Mouse (Mus musculus): ENCODE data around the gene Nfasc. TPM values are rescaled to one million over a fixed set of nuclear protein-coding genes. Genes with fewer than 3 reads are reported as not detected.

The Nfasc gene
- total RNA-seq, 2 experiments from 2014 or later = not detected

DNA sequence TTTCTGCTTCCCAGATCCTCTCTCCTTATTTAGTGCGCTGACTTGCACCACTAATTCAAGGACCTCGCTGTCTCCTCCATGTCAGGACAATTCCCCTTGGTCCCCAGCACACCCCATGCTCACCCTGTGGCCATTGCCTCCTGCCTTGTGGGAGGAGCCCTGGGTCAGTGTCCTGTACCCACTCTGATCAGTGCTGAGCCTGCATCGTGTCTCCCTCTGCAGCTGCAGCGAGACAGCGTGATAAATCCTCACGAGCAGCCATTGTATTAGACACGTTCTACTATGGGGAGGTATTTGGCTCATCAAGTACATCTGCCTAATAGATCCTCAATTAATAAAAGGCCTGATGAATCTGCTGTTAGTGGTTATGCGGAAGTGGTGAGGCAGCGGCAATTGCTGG lies 86.8 kb downstream of the Nfasc start:
- ATAC-seq (replicated peaks; ENCODE audit: low FRiP score, poor library complexity, severe bottlenecking) = no peak

DNA sequence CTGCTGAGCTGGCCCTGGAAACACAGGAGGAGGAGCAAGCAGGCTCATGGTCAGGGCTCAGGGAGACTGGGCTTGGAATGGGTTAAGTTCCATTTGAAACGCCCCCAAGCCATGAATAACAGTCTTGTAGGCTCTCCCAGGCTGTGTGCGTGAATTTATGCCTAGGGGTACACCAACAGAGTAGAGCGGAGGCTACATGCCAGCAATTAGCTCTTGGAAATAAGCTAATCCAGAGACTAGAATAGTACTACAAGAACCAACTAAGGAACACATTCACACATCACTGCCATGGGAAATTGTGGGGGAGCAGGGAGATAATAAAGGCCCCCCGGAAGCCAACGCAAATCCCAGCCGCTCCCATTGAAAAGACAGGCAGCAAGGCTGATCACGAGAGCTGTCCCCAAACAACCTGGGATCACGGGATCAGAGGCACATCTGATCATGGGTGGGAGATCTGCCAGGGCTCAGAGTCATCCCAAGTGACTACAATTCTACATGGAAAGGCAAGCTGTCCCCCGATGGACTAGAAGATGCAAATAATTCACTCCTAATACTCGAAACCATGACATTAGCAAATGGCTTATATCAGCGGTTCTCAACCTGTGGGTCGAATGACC lies 87.6 kb downstream of the Nfasc start:
- no peak for ATAC-seq (replicated peaks; ENCODE audit: low FRiP score, poor library complexity, severe bottlenecking)

DNA sequence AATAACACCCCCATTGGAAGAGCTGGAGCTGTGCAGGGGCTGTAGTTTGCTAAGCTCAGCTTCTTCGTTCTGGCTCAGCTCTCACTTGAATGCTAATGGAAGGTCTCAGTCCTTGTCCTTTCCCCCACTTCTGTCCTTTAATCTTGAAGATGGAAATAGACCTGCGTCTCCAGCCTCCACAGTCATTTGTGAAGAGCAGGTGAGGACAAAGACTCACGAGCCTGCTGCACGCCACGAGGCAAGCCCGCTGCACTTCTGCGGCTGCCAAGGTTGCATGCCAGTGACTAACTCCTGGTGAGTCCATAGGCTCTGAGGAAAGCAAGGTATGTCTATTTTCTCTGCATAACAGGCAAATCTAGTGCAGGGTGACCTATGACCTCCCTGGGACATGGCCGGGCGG lies 88.4 kb downstream of the Nfasc start:
- no peak for ATAC-seq (replicated peaks; ENCODE audit: low FRiP score, poor library complexity, severe bottlenecking)

DNA sequence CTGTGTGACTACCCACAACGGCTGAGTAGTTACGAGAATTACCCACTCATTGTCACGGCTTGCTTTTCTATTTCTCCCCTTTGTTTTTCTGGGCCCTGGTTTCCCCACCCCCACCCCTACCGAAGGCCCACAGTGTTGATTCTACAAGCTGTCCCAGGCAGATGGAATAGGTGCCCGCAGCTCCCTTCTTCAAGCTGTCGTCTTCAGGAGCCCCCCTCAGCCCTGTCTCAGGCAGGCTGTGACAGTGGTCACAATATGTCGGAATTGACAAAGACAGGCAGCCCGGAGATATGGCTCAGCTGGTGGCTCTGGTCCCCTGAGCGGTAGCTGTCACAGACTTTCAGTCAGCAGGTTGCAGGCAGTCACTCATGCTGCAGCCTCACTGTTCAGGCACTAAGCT lies 90.9 kb downstream of the Nfasc start:
- ATAC-seq (replicated peaks; ENCODE audit: low FRiP score, poor library complexity, severe bottlenecking) = no peak

DNA sequence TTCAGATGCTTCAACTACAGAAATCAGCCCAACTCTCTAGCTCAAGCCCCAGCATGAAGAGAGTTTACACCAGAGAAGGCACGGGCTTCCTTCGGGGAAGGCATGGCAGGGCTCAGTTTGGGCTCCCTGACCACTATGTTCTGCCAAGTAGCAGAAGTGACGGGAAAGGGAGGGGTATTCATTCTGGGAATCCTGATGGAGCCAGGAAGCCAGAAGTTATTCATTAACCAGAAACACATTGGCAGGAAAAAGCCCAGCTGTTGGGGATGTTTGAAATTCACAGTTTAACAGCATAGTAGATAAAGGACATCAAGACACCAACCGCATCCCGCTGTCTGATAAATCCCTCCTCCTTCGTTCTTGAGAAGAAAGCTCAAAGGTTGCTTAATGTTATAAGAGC lies 93.6 kb downstream of the Nfasc start:
- ATAC-seq (replicated peaks; ENCODE audit: low FRiP score, poor library complexity, severe bottlenecking) = no peak

DNA sequence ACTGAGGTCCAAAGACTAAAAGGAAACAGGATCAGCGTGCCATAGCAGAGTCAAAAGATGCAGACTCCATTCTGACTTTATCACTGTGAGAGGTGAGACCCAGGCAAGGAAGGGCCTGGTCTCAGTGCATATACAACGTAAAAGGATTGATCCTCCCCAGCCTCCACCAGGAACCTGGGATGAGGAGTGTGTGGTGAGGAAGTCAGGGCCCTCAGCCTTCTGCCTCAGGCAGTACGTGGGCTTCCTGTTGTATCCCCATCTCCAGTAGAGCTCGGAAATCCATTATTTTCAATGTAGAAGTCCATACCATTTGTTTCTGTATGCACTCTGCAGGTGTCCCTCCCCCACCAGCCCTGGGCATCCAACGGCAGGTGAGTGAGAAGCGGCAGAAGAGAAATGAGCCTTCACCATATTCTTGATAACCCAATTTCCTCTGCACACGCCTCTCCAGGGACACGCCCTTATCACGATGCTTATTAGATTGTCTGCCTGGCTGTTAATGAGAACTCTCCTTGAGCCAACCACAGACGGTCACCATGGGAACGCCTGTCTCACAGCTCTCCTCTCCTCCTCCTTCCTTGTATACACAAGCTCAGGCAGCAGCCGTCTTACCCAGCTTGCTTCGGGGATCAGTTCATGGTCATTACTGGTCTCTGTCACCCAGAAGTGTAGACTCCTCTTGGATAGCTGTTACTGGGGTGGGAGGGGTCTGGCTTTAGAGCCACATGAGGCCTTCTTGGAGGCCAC lies 100.4 kb downstream of the Nfasc start:
- ATAC-seq (replicated peaks; ENCODE audit: low FRiP score, poor library complexity, severe bottlenecking) = no peak

DNA sequence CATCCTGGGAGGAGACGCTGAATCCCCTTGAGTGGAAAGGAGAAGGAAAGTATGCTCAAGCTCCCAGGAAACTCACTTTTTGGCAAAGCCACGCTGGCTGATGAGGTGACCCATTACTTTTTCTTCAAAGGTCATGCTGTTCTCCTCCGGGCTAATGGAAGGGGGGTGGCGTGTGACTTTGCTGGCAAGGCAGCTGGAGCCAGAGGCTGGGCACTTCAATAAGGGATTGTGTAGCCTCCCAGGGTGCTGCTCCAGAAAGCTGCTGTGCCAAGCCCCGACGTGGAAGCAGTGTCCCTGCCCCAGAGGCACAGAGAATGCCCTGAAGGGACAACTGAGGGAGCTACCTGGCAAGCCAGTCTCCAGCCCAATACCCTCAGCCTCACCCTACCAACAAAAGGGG lies 101.3 kb downstream of the Nfasc start:
- ATAC-seq (replicated peaks; ENCODE audit: low FRiP score, poor library complexity, severe bottlenecking) = no peak

DNA sequence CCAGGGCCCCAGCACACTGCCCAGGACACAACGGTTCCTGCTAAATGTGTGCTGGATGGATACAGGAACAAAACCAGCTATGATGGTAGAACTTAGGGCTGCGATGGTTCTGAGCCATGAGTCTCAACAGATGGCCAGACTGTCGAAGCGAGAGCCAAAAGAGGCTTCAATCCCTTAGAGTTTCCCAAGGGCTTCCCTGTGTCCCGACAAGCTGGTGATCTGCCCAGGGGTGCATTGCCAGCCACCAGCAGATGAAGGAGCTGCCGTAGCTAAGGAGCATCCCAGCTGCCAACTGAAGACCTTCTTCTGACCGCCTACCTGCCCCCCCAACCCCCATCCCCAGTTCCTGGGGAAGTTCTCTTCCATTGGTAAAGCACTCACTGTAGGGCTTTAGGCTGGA lies 104.3 kb downstream of the Nfasc start:
- ATAC-seq (replicated peaks; ENCODE audit: low FRiP score, poor library complexity, severe bottlenecking) = no peak

DNA sequence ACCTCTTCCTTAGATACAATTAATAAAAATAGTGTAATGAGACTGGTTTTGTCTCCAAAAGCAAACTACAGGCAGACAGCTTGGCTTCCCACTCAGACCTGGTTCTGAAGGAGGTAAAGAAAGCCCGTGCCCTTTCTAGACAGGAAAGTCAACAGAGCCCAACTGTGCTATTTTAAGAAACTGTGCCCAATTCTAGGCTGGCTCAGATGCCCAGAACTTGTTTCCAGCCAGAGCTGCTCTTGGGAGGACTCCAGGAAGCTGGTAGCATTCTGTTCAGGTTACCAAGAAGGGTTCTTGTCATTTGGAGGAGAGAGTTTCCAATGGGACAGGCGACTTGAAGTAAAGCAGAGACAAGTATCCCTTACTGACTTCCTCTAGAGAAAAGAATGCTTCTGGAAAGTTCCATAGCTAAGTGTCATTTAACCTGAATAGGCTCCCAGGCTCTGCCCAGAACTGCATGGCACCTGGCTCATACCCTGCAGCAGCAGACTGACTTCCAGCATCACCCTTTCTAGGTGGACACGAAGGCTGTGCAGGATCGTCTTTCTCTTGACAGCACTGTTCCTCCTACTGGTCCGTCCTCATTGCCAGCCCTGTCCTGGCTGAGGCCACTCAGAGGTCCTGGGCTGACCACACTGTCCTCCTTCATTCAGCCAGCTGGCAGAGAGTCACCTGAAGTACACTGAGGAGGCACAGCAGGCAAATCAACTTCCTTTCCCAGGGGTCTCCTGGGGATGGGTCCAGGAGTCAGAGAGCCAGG lies 111.8 kb downstream of the Nfasc start:
- no peak for ATAC-seq (replicated peaks; ENCODE audit: low FRiP score, poor library complexity, severe bottlenecking)

DNA sequence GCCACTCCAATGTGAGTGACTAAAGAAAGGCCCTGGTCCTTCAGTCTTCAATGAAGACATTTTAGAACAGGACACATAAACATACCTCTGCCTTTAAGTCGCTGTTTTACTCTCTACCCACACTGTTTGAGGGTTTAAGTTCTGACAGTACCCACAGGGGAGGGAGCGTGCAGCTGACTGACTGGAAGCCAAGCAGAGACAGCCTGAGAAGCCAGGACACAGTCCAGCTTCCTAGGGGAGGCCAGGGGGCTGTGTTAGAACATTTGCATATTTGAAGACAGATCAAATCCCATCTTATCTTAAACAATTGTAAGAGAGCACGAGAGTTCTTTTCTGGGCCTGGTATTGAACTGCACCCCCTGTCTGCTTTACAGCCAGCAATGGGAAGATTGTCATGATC lies 113.0 kb downstream of the Nfasc start:
- ATAC-seq (replicated peaks; ENCODE audit: low FRiP score, poor library complexity, severe bottlenecking) = no peak

DNA sequence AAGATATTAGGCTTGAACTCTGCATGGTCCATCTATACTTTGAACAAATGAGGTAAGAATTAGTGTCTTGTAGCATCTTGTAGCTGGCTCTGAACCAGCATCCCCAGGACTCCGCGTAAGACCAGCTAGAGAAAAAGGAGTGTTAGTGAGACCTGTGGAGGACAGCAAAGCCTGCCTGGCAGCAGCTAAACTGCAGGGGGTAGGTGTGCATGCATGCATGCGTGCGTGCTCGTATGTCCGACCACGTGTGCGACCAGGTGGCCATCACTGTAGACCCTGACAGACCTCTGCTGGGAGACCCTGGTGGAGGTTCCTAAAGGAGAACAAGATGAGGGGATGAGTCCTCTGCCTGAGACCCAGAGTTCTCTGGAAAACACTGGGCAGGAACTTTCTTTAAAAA lies 113.4 kb downstream of the Nfasc start:
- ATAC-seq (replicated peaks; ENCODE audit: low FRiP score, poor library complexity, severe bottlenecking) = no peak

DNA sequence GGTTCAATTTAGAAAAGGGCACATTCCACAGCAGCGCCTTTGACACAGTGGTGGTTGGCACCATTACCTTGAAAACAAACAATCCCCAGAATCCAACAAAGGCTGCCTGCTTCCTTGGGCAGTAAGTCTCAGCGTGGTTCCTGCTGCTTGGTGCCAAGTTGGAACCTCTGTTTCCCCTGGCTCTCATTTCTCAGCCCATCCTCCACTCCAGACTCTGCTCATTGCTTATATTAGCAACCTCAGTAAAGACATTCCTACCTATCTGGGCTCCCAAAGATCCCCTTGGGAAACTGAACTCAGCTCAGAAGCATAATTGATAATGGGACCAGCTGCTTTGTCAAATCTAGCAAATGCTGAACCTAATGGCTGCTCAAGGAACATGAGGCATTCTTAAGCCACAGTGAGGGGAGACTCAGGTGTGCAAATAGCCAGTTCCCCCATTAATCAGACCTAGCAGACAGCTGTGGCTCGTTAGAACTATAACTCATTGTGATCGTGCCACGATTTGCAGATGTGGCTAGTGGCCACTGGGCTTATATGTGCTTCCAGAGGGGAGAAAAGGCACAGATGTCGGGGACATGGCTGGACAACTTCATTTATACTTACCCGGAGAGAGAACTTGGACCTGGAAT lies 115.4 kb downstream of the Nfasc start:
- ATAC-seq (replicated peaks; ENCODE audit: low FRiP score, poor library complexity, severe bottlenecking) = no peak

DNA sequence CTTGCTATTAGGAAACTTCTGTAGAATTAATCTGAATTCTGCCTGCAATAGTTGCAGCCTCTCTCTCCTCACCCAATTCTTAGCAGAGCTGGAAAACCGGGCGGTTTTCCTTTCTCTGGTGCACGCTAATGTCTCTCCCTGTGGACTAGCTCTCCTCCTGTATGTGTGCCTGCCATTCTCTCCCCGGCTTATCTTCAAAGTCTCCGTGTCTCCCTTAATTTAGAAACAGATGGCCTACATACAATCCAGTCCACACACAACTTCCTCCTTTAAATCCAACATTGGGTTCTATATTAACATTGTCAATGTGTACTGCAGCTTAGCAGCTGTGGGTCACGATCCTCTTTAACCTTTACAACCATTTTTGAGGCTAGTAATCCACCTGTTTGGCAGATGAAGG lies 116.6 kb downstream of the Nfasc start:
- no peak for ATAC-seq (replicated peaks; ENCODE audit: low FRiP score, poor library complexity, severe bottlenecking)

DNA sequence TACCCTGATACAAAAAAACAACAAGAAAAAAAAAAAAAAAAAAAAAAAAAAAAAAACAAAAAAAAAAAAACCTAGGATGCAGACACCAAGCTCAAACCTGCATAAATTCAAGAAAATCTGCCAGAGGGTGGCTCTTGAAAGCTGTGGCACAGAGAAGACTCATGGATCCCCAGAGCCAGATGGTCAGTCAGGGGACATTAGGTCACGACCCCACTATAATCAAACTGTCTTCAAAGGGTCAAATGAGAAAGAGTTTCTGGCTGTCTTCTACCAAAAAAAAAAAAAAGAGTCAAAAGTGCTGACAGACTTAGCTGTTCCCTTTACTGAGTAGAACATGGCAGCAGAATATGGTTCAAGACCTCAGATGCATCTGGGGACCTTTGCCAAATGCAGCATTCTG lies 117.1 kb downstream of the Nfasc start:
- ATAC-seq (replicated peaks; ENCODE audit: low FRiP score, poor library complexity, severe bottlenecking) = no peak

DNA sequence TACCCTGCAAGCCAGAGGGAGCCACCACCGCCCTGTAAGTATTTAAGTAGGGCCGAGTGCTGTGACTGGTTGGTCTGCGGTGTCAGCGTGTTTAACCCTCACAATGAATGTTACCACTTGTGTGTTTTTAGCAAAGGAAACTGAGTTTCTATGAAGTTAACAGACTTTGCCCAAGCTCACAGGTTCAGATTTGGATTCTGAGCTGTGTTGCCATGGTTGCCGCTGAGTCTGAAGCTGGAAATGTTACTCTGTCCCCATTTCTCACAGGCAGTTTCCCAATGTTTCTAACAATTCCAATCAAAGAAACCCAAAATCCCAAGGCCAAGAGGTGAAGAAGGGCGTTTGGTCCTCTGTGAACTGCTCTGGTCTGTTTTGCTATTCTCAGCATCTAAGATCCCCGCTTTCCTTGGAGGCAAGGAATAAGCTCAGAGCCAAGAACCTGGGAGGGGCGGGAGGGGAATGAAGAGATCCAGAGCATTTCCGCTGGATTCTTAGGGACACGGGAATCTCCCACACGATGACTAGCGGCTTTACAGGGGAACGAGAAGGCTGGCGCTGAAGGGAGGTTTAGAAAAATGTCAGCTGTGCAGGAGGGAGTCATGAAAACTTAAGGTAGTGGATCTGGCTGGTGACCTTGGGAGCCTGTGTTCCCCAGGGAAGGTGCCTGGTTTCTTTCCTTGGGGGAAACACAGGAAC lies 117.8 kb downstream of the Nfasc start:
- ATAC-seq (replicated peaks; ENCODE audit: low FRiP score, poor library complexity, severe bottlenecking) = no peak

DNA sequence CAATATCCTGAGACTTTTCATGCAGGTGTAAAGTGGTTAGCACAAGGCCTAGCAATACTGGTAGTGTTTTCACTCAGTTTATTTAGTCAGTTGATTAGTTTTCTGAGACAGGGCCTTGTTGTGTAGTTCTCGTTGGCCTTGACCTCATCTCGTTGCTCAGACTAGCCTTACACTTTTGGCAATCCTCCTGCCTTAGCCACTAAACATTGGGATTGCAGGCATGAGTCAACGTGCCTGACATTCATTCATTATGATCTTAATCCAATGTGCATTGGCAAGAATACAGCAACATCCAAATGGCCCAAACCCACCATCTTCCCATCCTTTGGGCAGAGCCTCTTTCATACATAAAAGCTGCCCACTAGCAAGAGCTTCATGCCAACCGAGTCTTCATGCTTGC lies 129.5 kb downstream of the Nfasc start:
- ATAC-seq (replicated peaks; ENCODE audit: low FRiP score, poor library complexity, severe bottlenecking) = no peak

DNA sequence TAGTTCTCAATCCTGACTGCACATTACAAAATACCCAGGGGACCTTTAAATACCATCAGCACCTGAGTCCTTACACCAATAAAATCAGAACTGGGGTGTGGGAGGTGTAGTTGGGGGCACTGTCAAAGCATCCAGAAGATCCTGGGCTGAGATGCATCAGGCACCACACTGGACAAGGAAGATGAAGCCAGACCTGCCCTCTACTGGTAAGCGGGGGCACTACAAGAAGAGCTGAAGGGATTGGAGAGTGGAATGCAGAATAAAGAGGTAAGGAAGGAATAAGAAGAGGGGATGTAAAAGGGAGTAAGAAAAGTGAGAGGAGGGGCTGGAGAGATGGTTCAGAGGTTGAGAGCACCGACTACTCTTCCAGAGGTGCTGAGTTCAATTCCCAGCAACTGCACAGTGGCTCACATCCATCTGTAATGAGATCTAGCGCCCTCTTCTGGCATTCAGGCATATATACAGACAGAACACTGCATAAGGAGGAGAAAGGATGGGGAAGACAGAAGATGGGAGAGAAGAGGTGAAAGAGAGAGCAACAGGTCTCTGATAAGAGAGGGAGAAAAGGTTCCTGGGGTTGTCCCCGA lies 132.5 kb downstream of the Nfasc start:
- no peak for ATAC-seq (replicated peaks; ENCODE audit: low FRiP score, poor library complexity, severe bottlenecking)

DNA sequence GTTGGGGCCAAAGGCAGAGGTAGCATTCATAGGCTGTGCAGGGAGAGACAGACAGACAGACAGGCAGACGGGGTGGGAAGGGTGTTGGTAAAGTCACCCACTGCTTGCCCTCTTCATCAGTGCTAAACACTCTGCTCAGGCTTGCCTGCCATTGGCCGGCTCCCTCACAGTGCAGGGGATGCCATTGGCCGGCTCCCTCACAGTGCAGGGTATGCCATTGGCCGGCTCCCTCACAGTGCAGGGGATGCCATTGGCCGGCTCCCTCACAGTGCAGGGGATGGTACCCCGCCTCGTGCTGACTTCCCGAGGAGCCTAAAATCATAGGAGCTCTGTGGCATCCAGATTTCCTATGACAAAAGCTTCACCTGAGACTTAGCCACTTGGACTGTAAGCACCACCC lies 139.4 kb downstream of the Nfasc start:
- no peak for ATAC-seq (replicated peaks; ENCODE audit: low FRiP score, poor library complexity, severe bottlenecking)

DNA sequence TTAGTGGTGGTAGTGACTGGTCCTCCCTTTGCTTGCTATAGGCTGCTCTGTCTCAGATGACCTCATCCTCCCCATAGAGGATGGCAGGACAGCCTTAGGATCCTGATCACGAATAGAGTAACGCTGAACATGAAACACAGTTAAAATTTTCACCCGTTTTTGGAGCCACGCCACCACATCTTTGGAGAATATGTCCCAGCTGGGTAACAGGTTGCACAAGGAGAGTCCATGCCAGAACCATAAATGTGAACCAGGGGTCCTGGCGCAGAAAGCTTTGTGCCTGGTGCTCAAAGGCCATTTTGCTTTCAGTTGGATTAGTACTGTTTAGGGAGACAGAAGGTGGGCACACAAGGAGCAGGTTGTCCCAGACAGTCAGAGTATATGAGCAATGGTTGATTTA lies 143.6 kb downstream of the Nfasc start:
- ATAC-seq (replicated peaks; ENCODE audit: low FRiP score, poor library complexity, severe bottlenecking) = no peak

DNA sequence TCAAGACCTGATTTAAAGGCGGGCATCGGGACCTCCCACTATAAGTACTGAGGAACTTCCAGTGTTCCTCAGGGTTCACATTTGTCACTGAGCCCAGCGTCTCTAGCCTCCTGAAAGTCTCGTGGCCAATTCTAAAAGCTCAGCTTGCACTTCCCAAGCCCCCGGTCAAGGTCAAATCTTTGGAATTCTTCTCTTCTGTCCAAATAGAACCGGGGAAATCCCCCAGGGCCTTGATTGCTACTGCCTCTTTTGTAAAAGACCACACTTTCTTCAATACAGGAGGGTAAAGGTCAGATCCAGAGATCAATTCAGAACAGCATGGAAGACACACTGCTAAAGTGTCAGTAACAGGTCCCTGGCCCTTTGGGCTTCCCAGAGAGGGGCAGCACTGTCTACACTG lies 145.9 kb downstream of the Nfasc start:
- ATAC-seq (replicated peaks; ENCODE audit: low FRiP score, poor library complexity, severe bottlenecking) = no peak

All from erythroid progenitor cell, adult 5-6 weeks (primary cell).